Mouse (Mus musculus): ENCODE data around the gene Slc5a2. TPM values are rescaled to one million over a fixed set of nuclear protein-coding genes. Genes with fewer than 3 reads are reported as not detected.

The Slc5a2 gene
- polyA plus RNA-seq, 1 experiment from 2014 or later, result 2.4 TPM

DNA sequence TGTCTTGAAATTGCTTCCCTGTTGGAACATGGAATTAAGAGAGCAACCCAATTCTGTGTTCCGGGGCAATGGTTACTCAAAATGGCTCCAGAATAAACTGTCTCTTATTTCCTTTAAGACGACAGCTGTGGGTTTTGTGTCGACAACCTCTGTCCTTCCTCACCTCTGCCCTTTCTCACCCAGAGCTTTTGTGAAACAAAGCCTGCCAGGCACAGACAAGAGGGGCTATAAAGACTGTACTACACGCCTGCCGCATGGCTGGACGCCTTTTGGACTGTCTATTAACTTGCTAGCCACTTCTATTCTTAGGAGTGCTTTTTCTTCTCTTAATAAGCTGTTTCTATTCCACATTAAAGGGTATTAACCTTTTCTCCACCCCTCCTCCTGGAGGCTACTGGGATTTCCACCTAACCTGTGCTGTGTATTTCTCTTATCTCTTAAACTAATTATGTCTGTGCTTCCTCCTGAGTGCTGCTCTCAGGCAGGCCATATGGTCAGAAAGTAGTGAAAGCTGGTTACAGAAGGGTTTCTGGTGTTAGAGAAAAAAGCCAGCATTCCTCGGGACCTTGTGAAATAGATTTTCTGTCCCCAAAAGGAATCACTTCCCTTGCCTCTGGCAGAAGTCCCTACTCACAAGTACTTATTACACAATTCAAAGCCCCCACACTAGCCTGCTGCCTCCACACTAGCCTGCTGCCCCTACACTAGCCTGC lies 17.2 kb downstream of the Slc5a2 start:
- Histone ChIP-seq H3K9me3 (replicated peaks) (no peaks in the 10 kb centered on the region), H3K27me3 (no peaks in the 10 kb centered on the region), H3K4me3 (replicated peaks) (no peak overlapping the region), H3K27ac (peak overlapping the region; percentile 15), H3K4me2 (no peak overlapping the region), H3K36me3 (peaks cover 83% of the 10 kb centered on the region), H3K9ac (no peak overlapping the region; the same call in 1 of the 2 replicates), H3K4me1 (replicated peaks) (peaks cover 68% of the 10 kb centered on the region)
- DNase-seq, result no peak
- ATAC-seq (ENCODE audit: low read depth), result no peak
- 73% methylated on average over 7 of the region's 7 CpGs for WGBS (ENCODE audit: insufficient replicate concordance)

DNA sequence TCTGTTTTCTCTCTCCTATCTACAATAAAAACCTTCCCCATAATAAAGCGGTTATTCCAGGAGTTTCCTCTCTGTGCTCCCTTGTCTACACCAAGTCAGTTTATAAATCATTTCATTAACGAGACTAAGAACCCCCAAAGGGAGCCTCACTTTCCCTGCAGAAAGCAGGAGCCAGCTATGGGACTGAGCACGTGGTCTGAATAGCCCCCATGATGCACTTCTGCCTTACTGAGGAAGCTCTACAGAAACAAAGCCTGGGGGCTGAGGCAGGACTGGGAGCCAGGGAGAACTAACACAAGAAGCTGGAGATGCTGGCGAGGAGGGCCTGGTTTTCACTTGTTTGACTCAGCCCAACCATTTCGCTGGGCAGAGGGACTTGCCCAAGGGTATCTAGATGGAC lies 18.6 kb downstream of the Slc5a2 start:
- Histone ChIP-seq H3K4me2 (no peak overlapping the region), H3K27ac (peak overlapping the region; percentile 98), H3K36me3 (peaks cover 79% of the 10 kb centered on the region), H3K27me3 (no peaks in the 10 kb centered on the region), H3K4me3 (replicated peaks) (no peak overlapping the region), H3K9ac (0 out of 2 replicates have a peak overlapping the region, but pooled peaks have one; percentile 4), H3K9me3 (replicated peaks) (no peaks in the 10 kb centered on the region), H3K4me1 (replicated peaks) (peaks cover 78% of the 10 kb centered on the region)
- no peak for DNase-seq
- 71% methylated on average over 5 of the region's 5 CpGs for WGBS (ENCODE audit: insufficient replicate concordance)
- no peak for ATAC-seq (ENCODE audit: low read depth)

DNA sequence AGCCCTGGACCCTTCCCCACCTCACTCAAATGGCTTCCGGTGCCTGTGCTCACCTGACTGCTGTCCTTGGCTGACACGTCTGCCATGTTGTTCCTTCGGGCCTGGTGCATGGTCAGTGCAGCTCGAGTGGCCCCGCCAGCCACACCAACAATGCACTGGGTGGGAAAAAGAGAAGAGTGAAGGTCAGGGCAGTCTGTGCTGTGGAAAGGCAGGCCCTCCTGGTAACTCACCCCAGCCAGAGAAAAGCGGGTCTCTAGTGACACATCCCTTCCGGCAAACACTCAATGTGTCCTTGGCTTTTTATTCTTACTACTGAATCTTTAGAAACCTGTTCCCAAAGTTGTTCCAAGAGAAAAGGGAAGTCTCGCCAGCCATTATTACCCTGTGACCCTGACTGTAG lies 19.6 kb downstream of the Slc5a2 start:
- 84% methylated on average over 8 of the region's 8 CpGs for WGBS (ENCODE audit: insufficient replicate concordance)
- Histone ChIP-seq H3K4me3 (replicated peaks) (no peak overlapping the region), H3K4me1 (replicated peaks) (peaks cover 78% of the 10 kb centered on the region), H3K27me3 (no peaks in the 10 kb centered on the region), H3K4me2 (no peak overlapping the region), H3K27ac (peak overlapping the region; percentile 98), H3K9ac (peak overlapping the region; percentile 33; the same call in 1 of the 2 replicates), H3K36me3 (peaks cover 73% of the 10 kb centered on the region), H3K9me3 (replicated peaks) (no peaks in the 10 kb centered on the region)
- no peak for ATAC-seq (ENCODE audit: low read depth)
- no peak for DNase-seq

DNA sequence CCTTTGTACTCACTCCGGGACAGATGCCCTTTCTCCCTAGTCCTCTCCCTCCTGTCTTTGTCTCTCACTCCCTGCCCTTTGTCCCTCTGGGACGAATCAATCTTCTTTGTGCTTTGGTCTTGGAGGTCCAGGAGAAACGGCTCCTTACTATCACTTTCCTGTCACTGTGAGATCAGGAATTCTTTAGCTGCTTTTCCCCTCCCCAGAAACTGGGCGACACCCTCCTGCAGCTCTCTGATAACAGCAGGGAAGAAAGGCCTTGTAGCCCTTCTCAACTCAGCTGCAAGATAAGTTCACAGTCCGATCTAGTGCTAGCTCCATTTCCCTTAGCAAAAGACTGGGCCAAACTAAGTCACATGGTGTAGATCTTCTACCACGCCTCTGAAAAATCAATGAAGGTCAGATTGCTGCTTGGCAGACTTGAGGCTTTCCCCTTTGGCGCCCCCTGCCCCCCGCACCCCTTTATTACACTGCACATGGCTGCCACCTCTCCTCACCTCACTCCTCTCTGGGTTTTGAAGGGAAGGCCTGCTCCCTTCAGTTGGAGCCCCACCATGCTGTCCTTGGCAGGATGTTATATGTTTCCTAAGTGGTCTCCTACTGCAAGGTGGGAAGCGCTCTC lies 23.6 kb downstream of the Slc5a2 start:
- H3K4me1 ChIP-seq (replicated peaks), result peaks cover 93% of the 10 kb centered on the region
- H3K9ac ChIP-seq, result peak overlapping the region; percentile 79
- peak overlapping the region; percentile 98 for H3K27ac ChIP-seq
- DNase-seq, result peak; percentile 77
- H3K27me3 ChIP-seq, result no peaks in the 10 kb centered on the region
- H3K9me3 ChIP-seq (replicated peaks), result no peaks in the 10 kb centered on the region
- H3K36me3 ChIP-seq, result peaks cover 80% of the 10 kb centered on the region
- WGBS (ENCODE audit: insufficient replicate concordance), result 15% methylated on average over 9 of the region's 9 CpGs
- peak overlapping the region; percentile 79 for H3K4me2 ChIP-seq
- peak overlapping the region; percentile 60 for H3K4me3 ChIP-seq (replicated peaks)
- ATAC-seq (ENCODE audit: low read depth), result peak; percentile 99

DNA sequence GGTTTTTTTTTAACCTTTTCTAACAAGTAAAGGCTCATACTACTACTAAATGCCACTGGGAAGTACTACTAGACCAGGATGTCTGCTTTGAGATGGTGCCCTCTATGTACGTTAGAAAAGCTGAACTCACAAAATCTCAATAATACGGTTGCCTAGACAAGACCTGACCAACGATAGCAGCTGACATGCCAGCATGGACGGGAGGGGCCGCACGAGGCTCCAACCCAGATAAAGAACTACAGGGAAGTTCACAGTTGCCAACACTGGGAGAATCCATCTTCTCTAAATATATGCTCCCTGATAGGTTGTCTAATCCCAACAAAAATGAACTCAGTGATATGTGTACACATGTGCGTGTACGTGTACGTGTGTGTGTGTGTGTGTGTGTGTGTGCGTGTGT lies 29.3 kb downstream of the Slc5a2 start:
- Histone ChIP-seq H3K4me1 (replicated peaks) (peaks cover 84% of the 10 kb centered on the region), H3K9me3 (replicated peaks) (no peaks in the 10 kb centered on the region), H3K4me2 (peak overlapping the region; percentile 91), H3K4me3 (replicated peaks) (peak overlapping the region; percentile 2; the same call in 1 of the 2 replicates), H3K9ac (peak overlapping the region; percentile 52), H3K27me3 (no peaks in the 10 kb centered on the region), H3K36me3 (peaks cover 52% of the 10 kb centered on the region), H3K27ac (peak overlapping the region; percentile 94)
- DNase-seq (peak; percentile 22), ATAC-seq (ENCODE audit: low read depth) (peak; percentile 51)
- 56% methylated on average over 10 of the region's 10 CpGs for WGBS (ENCODE audit: insufficient replicate concordance)

DNA sequence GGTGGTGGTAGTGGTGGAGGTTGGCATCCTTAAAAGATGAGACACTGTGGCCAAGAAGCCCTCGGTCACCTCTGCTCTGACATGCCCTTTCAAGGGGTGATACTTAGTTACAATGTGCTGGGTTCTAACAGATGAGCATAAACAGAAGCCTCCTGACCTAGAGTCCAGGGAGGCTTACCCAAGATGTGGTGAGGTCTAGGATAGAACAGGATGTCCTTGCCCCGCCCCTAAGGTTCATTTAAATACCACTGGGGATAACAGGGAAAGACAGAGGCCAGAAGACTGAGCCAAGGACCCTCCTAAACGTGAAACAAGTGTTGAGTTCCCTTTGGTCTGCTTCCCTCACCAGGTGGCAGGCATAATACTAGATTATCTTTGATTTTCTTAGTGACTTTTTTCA lies 31.1 kb downstream of the Slc5a2 start:
- Histone ChIP-seq H3K27me3 (no peaks in the 10 kb centered on the region), H3K27ac (peak overlapping the region; percentile 94), H3K36me3 (peaks cover 36% of the 10 kb centered on the region), H3K4me1 (replicated peaks) (peaks cover 84% of the 10 kb centered on the region), H3K9ac (peak overlapping the region; percentile 97), H3K4me2 (peak overlapping the region; percentile 91), H3K9me3 (replicated peaks) (no peaks in the 10 kb centered on the region), H3K4me3 (replicated peaks) (peak overlapping the region; percentile 87)
- DNase-seq (peak; percentile 17), ATAC-seq (ENCODE audit: low read depth) (peak; percentile 38)
- WGBS (ENCODE audit: insufficient replicate concordance), result 47% methylated on average over 3 of the region's 3 CpGs

DNA sequence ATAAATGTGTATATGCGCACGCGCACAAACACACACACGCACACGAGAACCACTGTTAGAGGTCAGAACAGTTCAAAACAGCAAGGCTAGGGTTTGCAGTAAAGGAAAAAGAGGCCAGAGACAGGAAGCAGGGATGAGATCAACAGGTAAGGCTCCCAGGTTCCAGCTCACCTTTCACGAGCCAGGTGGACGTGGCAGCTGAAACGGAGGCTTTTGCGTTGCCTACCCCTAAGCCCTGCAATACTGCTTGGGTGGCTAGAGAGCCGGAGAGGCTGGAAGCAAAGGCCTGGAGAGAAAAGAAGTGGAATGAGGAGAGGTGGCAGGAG lies 31.8 kb downstream of the Slc5a2 start:
- H3K9me3 ChIP-seq (replicated peaks), result no peaks in the 10 kb centered on the region
- H3K4me1 ChIP-seq (replicated peaks), result peaks cover 86% of the 10 kb centered on the region
- peak overlapping the region; percentile 87 for H3K4me3 ChIP-seq (replicated peaks)
- no peaks in the 10 kb centered on the region for H3K27me3 ChIP-seq
- peak; percentile 16 for DNase-seq
- peaks cover 36% of the 10 kb centered on the region for H3K36me3 ChIP-seq
- peak; percentile 3; the same call in 1 of the 2 replicates for ATAC-seq (ENCODE audit: low read depth)
- peak overlapping the region; percentile 91 for H3K4me2 ChIP-seq
- peak overlapping the region; percentile 94 for H3K27ac ChIP-seq
- WGBS (ENCODE audit: insufficient replicate concordance), result 25% methylated on average over 10 of the region's 10 CpGs
- H3K9ac ChIP-seq, result peak overlapping the region; percentile 97

DNA sequence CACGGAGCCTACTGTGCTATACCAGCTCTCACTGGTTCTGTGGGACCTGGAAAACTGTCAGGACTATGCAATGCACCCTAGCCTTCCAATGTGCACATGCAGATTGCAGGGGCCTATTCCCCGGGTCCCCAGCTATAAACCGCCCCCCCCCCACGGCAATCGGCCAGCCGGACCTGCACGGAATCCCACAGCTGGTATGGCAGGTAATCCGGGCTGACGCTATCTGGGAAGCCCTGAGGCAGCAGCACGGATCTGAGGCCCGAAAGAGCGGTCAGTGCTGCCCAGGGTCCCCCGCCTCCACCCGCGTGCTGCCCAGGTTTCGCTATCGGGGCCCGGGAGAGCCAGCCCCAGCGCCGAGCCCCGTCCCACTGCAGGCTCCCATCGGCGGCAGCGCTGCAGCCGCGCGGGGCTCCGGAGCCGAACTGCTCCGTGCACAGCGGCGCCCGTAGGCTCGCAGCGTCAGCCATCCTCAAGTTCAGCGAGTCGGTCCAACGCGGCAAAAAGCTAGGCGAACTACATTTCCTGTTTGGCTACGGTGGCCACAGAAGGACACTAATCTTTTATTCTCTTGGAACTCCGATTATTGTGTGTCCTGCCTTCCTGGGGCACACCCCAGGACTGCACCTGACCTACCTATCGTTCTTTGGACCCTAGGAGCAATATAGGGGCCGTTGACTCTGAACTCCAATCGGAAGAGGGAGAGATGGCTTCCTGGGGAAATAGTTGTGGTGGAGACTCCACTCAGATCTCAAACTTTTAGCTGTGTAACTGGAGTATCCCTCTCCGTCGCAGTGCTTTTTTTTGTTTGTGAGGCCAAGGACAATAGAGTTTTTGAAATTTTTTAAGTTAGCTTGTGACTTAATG lies 32.4 kb downstream of the Slc5a2 start, which contains the start of gene BC017158:
Gene BC017158 (minus strand): TSS at position 554 of the 864 bp plus-strand sequence.
- Histone ChIP-seq H3K4me3 (replicated peaks) (peak within 1 kb of the TSS; percentile 87), H3K27me3 (no peaks in the 10 kb centered on the region), H3K36me3 (peaks cover 33% of the 10 kb centered on the region), H3K4me1 (replicated peaks) (peaks cover 86% of the 10 kb centered on the region), H3K27ac (peak within 1 kb of the TSS; percentile 94), H3K9me3 (replicated peaks) (no peaks in the 10 kb centered on the region), H3K4me2 (peak within 1 kb of the TSS; percentile 91), H3K9ac (peak within 1 kb of the TSS; percentile 97)
- 1% methylated on average over 47 of the region's 47 CpGs for WGBS (ENCODE audit: insufficient replicate concordance)
- ATAC-seq (ENCODE audit: low read depth) (peak; percentile 71), DNase-seq (peak; percentile 67)

DNA sequence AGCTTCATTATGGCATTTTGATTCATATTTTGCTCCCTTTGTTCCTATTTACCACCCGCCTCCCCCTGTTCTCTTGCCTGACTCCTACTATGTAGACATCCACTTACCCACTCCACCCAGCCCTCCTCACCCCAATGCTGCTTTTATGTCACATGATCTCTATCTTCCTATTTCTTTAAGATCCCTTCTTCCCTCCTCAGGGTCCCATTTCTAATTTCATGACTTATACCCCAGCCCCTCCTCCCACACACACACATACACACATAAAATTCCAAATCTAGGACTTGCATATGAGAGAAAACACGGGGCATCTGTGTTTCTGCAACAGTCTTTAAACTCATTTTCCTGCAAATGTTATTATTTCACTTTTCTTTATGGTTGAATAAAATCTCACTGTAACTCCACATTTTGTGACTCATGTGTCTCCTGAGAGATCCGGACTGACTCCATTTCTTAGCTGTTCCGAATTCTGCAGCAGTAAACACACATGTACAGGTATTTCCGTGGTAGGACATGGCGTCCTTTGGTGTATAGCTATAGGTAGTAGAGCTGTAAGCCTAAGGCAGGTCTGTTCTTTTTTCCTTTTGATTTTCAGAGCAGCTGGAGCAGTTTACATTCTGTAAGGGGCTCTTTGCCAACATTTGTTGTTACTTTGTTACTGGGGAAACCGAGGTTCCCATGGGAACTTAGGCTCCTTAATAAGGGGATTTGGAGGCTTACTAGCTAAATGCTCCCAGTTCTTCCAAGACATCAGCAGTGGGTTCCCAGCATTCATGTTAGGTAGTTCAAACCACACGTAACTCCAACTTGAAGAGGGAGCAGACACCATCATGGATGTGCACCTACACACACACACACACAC lies 33.3 kb downstream of the Slc5a2 start:
- DNase-seq, result no peak
- ATAC-seq (ENCODE audit: low read depth), result peak; percentile 57
- Histone ChIP-seq H3K9ac (peak overlapping the region; percentile 97), H3K4me3 (replicated peaks) (peak overlapping the region; percentile 87), H3K4me1 (replicated peaks) (peaks cover 87% of the 10 kb centered on the region), H3K9me3 (replicated peaks) (no peaks in the 10 kb centered on the region), H3K4me2 (peak overlapping the region; percentile 91), H3K36me3 (peaks cover 29% of the 10 kb centered on the region), H3K27me3 (no peaks in the 10 kb centered on the region), H3K27ac (peak overlapping the region; percentile 94)
- WGBS (ENCODE audit: insufficient replicate concordance), result 76% methylated on average over 8 of the region's 8 CpGs

DNA sequence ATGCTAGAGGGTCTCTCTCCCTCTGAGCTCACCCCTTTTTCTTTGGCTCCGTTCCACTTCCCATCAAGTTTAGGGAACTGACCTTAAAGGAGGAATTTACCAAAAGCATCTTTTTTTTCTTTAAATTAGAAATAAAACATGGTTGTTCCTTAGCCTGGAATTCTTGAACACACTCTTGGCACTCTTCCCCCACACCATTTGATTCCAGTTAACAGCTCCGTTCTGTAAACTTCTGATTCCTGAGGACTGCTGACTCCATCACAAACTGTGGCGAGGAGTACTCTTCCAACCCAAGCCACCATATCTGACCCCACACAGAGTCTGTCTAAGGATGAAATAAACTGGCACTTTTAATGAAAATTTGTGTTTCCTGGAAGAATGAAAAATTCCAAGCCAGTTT lies 35.5 kb downstream of the Slc5a2 start:
- no peak for DNase-seq
- no peak for ATAC-seq (ENCODE audit: low read depth)
- Histone ChIP-seq H3K9ac (peak overlapping the region; percentile 79; the same call in 1 of the 2 replicates), H3K4me1 (replicated peaks) (peaks cover 77% of the 10 kb centered on the region), H3K4me2 (no peak overlapping the region), H3K27ac (peak overlapping the region; percentile 93), H3K36me3 (peaks cover 13% of the 10 kb centered on the region), H3K4me3 (replicated peaks) (no peak overlapping the region), H3K9me3 (replicated peaks) (no peaks in the 10 kb centered on the region), H3K27me3 (no peaks in the 10 kb centered on the region)
- WGBS (ENCODE audit: insufficient replicate concordance), result 75% methylated on average over 3 of the region's 3 CpGs
